Mouse (Mus musculus): ENCODE data around the gene Manbal. TPM values are rescaled to one million over a fixed set of nuclear protein-coding genes. Genes with fewer than 3 reads are reported as not detected.
A peak's percentile ranks its signal among the peaks of the same experiment; 100 is the strongest.

Manbal gene
- total RNA-seq (2014; fragmentation: Nextera tagmentation) = 20.6 and 21.6 TPM in 2 replicates
- 19.2 and 19.6 TPM in 2 replicates for total RNA-seq (2017)
- 55.2 and 56.3 TPM in 2 replicates for polyA plus RNA-seq (2012)

DNA sequence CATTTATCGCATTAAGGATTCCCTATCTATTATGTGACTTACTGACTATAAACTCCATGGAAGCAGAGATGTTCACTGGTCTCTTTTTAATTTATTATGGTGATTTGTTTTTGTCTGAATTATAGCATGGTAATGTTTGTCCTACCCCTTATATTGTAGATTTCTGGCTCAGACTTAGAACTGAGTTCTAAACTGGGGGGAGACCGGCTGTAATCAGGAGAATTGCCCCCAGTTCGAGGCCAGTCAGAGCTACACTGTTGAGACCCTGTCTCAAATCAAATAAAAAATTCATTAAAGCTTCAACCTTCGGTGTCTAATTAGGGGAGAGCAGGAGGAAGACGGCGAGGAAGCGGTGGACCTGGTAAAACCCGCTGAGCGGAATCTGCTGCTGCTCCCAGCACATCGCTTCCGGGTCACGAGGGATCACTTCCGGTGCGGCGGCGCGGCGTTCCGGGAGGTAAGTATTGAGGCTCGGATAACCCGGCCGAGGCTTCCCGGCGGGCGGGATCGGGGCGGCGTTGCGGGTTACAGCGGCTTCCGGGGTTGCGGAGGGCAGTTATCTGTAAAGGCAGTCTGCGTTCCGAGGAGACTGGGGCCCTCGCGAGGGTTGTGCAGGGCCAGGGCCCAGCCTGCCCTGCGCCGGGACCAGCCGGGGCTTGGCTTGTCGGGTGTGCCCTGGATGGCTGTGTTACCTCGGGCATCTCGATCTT lies at the start of gene Manbal:
Gene Manbal, plus strand, starts transcription at position 411 of the 710 bp plus-strand sequence.
- no peak for TF ChIP-seq POLR2AphosphoS5 (IDR thresholded peaks at IDR 0.05; ENCODE audit: insufficient replicate concordance, low read depth, low read length)
- TF ChIP-seq GATA1 (IDR thresholded peaks at IDR 0.05; ENCODE audit: borderline replicate concordance, low read length) = no peak
- no peak for TF ChIP-seq CTCF (IDR thresholded peaks at IDR 0.05; ENCODE audit: low read depth, low read length)
- no peak for TF ChIP-seq TAL1 (conservative IDR thresholded peaks at IDR 0.05; ENCODE audit: low read depth, low read length)
- TF ChIP-seq GATA2 (IDR thresholded peaks at IDR 0.05; ENCODE audit: borderline replicate concordance, low read depth, low read length) = no peak
- ATAC-seq (ENCODE audit: extremely low read depth, insufficient number of reproducible peaks, low FRiP score, poor library complexity, severe bottlenecking) = peak; percentile 77

DNA sequence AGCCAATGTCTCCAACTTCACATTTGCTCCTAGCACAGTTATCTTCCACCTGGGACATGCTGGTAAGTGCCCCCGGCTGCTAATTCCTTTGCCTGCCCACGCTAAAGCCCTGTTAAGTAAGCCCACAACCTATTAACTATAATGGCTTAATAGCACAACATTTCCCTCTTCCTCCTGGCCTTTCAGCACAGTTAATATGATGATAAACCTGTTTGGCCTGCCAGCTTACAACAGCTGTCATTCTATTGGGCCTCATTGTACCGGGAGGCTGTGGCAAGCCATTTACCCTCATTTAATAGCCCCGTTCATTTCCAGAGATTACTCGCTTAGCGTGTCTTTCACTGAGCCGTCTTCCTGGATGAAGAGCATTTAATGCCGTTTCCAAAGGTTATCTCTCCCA lies 47.3 kb upstream of the Manbal start:
- peaks cover 99% of the 10 kb centered on the region for H3K36me3 ChIP-seq (replicated peaks)

More for the DNA sequence above, at the start of gene Manbal:
- Histone ChIP-seq H3K27me3 (ENCODE audit: insufficient read depth, low read length) (peaks cover 12% of the 10 kb centered on the region), H3K36me3 (replicated peaks) (peaks cover 36% of the 10 kb centered on the region), H3K9me3 (replicated peaks) (no peaks in the 10 kb centered on the region), H3K4me1 (ENCODE audit: insufficient read depth, low read depth, low read length) (peaks cover 31% of the 10 kb centered on the region), H3K4me3 (ENCODE audit: low read depth, low read length) (peak within 1 kb of the TSS; percentile 90)
- DNase-seq (ENCODE audit: low spot score) = peak; percentile 89

GRCm38 (mm10) chr2:157320886-157321285 lies 46.5 kb upstream of the Manbal start:
- H3K4me3 ChIP-seq (ENCODE audit: low read depth, low read length) = no peak overlapping the region
- H3K9me3 ChIP-seq (replicated peaks) = no peaks in the 10 kb centered on the region
- DNase-seq (ENCODE audit: low spot score) (no peak), ATAC-seq (ENCODE audit: extremely low read depth, insufficient number of reproducible peaks, low FRiP score, poor library complexity, severe bottlenecking) (no peak)
- H3K4me1 ChIP-seq (ENCODE audit: insufficient read depth, low read depth, low read length) = no peaks in the 10 kb centered on the region
- H3K36me3 ChIP-seq (replicated peaks) = peaks cover 99% of the 10 kb centered on the region
- H3K27me3 ChIP-seq (ENCODE audit: insufficient read depth, low read length) = no peaks in the 10 kb centered on the region
- TF ChIP-seq POLR2AphosphoS5 (IDR thresholded peaks at IDR 0.05; ENCODE audit: insufficient replicate concordance, low read depth, low read length) (no peak), GATA1 (IDR thresholded peaks at IDR 0.05; ENCODE audit: borderline replicate concordance, low read length) (no peak), CTCF (IDR thresholded peaks at IDR 0.05; ENCODE audit: low read depth, low read length) (no peak)

More for the DNA sequence above, 47.3 kb upstream of the Manbal start:
- no peak for DNase-seq (ENCODE audit: low spot score)
- TF ChIP-seq TAL1 (conservative IDR thresholded peaks at IDR 0.05; ENCODE audit: low read depth, low read length) (no peak), GATA1 (IDR thresholded peaks at IDR 0.05; ENCODE audit: borderline replicate concordance, low read length) (no peak), GATA2 (IDR thresholded peaks at IDR 0.05; ENCODE audit: borderline replicate concordance, low read depth, low read length) (no peak), CTCF (IDR thresholded peaks at IDR 0.05; ENCODE audit: low read depth, low read length) (no peak), POLR2AphosphoS5 (IDR thresholded peaks at IDR 0.05; ENCODE audit: insufficient replicate concordance, low read depth, low read length) (no peak)
- H3K27me3 ChIP-seq (ENCODE audit: insufficient read depth, low read length) = no peaks in the 10 kb centered on the region
- H3K4me1 ChIP-seq (ENCODE audit: insufficient read depth, low read depth, low read length) = no peaks in the 10 kb centered on the region
- no peak overlapping the region for H3K4me3 ChIP-seq (ENCODE audit: low read depth, low read length)
- no peak for ATAC-seq (ENCODE audit: extremely low read depth, insufficient number of reproducible peaks, low FRiP score, poor library complexity, severe bottlenecking)
- no peaks in the 10 kb centered on the region for H3K9me3 ChIP-seq (replicated peaks)

DNA sequence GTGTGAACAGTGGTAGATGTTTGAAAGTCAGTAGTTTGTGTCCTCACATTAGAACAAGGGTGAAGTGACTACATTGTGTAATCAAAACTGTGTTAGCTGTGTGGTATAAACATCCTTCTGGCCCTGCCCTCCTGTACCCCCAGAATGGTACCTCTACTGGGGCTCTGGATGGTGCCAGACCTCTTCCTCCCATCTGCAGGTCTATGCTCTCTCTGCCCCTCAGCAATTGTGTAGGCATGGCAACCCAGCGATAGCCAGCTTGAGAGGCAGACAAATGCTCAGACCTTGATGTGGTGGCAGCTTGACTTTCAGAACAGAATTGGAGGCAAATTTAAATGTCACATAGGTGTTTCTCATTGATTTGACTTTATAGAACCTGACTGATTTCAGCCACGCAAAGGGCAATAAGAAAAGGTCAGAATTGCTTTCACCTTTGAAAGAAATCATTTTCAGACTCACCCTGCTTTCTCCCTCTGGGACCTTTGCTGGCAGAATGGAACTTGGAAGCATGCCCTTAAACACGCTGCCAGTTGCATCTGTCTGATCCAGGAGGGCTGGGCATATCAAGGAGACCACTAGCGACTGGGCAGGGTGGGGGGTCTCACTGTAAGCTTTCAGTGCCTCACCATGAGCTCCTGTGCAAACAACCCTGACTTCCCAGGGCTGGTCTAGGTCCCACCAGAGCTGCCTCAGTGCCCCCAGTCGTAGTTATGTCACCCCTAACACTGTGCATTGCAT lies 45.2 kb upstream of the Manbal start:
- Histone ChIP-seq H3K27me3 (ENCODE audit: insufficient read depth, low read length) (no peaks in the 10 kb centered on the region), H3K36me3 (replicated peaks) (peaks cover 99% of the 10 kb centered on the region), H3K4me3 (ENCODE audit: low read depth, low read length) (no peak overlapping the region), H3K4me1 (ENCODE audit: insufficient read depth, low read depth, low read length) (no peaks in the 10 kb centered on the region), H3K9me3 (replicated peaks) (no peaks in the 10 kb centered on the region)
- TF ChIP-seq GATA2 (IDR thresholded peaks at IDR 0.05; ENCODE audit: borderline replicate concordance, low read depth, low read length) (no peak), TAL1 (conservative IDR thresholded peaks at IDR 0.05; ENCODE audit: low read depth, low read length) (no peak), POLR2AphosphoS5 (IDR thresholded peaks at IDR 0.05; ENCODE audit: insufficient replicate concordance, low read depth, low read length) (no peak), GATA1 (IDR thresholded peaks at IDR 0.05; ENCODE audit: borderline replicate concordance, low read length) (no peak), CTCF (IDR thresholded peaks at IDR 0.05; ENCODE audit: low read depth, low read length) (no peak)
- DNase-seq (ENCODE audit: low spot score) = no peak
- ATAC-seq (ENCODE audit: extremely low read depth, insufficient number of reproducible peaks, low FRiP score, poor library complexity, severe bottlenecking) = no peak

GRCm38 (mm10) chr2:157325238-157325637 lies 42.2 kb upstream of the Manbal start:
- H3K36me3 ChIP-seq (replicated peaks) = peaks cover 97% of the 10 kb centered on the region
- no peaks in the 10 kb centered on the region for H3K9me3 ChIP-seq (replicated peaks)
- DNase-seq (ENCODE audit: low spot score) (no peak), ATAC-seq (ENCODE audit: extremely low read depth, insufficient number of reproducible peaks, low FRiP score, poor library complexity, severe bottlenecking) (no peak)
- H3K27me3 ChIP-seq (ENCODE audit: insufficient read depth, low read length) = no peaks in the 10 kb centered on the region
- H3K4me1 ChIP-seq (ENCODE audit: insufficient read depth, low read depth, low read length) = peaks cover 9% of the 10 kb centered on the region
- TF ChIP-seq CTCF (IDR thresholded peaks at IDR 0.05; ENCODE audit: low read depth, low read length) (no peak), TAL1 (conservative IDR thresholded peaks at IDR 0.05; ENCODE audit: low read depth, low read length) (no peak), POLR2AphosphoS5 (IDR thresholded peaks at IDR 0.05; ENCODE audit: insufficient replicate concordance, low read depth, low read length) (no peak), GATA1 (IDR thresholded peaks at IDR 0.05; ENCODE audit: borderline replicate concordance, low read length) (no peak), GATA2 (IDR thresholded peaks at IDR 0.05; ENCODE audit: borderline replicate concordance, low read depth, low read length) (no peak)
- no peak overlapping the region for H3K4me3 ChIP-seq (ENCODE audit: low read depth, low read length)

GRCm38 (mm10) chr2:157328106-157328505 lies 39.3 kb upstream of the Manbal start:
- H3K4me1 ChIP-seq (ENCODE audit: insufficient read depth, low read depth, low read length) = peaks cover 9% of the 10 kb centered on the region
- 0 out of 2 replicates have a peak, but pooled peaks cover under 1% of the 10 kb centered on the region for H3K27me3 ChIP-seq (ENCODE audit: insufficient read depth, low read length)
- H3K4me3 ChIP-seq (ENCODE audit: low read depth, low read length) = no peak overlapping the region
- H3K36me3 ChIP-seq (replicated peaks) = peaks cover 71% of the 10 kb centered on the region
- no peaks in the 10 kb centered on the region for H3K9me3 ChIP-seq (replicated peaks)
- no peak for DNase-seq (ENCODE audit: low spot score)
- no peak for TF ChIP-seq TAL1 (conservative IDR thresholded peaks at IDR 0.05; ENCODE audit: low read depth, low read length)
- TF ChIP-seq GATA2 (IDR thresholded peaks at IDR 0.05; ENCODE audit: borderline replicate concordance, low read depth, low read length) = no peak
- TF ChIP-seq GATA1 (IDR thresholded peaks at IDR 0.05; ENCODE audit: borderline replicate concordance, low read length) = no peak
- no peak for TF ChIP-seq POLR2AphosphoS5 (IDR thresholded peaks at IDR 0.05; ENCODE audit: insufficient replicate concordance, low read depth, low read length)
- no peak for TF ChIP-seq CTCF (IDR thresholded peaks at IDR 0.05; ENCODE audit: low read depth, low read length)
- no peak for ATAC-seq (ENCODE audit: extremely low read depth, insufficient number of reproducible peaks, low FRiP score, poor library complexity, severe bottlenecking)

Data from G1E (cell line).